Mouse (Mus musculus) liver, adult 2 months (tissue): Measurements from ENCODE around the gene Sgpp2.

Experiments
- CTCF ChIP-seq: fragments of 200-500 bp; IDR thresholded peaks from 2 replicates; pipeline ENCODE4 v1.5.1; 2011; ENCODE audit warnings: low read depth, low read length, control low read depth
- POLR2A ChIP-seq: fragments of 200-500 bp; IDR thresholded peaks from 2 replicates; pipeline ENCODE4 v1.6.1; 2011; ENCODE audit warnings: low read length, control low read depth; ENCODE audit not compliant: insufficient read depth; ENCODE audit errors: extremely low read depth

DNA sequence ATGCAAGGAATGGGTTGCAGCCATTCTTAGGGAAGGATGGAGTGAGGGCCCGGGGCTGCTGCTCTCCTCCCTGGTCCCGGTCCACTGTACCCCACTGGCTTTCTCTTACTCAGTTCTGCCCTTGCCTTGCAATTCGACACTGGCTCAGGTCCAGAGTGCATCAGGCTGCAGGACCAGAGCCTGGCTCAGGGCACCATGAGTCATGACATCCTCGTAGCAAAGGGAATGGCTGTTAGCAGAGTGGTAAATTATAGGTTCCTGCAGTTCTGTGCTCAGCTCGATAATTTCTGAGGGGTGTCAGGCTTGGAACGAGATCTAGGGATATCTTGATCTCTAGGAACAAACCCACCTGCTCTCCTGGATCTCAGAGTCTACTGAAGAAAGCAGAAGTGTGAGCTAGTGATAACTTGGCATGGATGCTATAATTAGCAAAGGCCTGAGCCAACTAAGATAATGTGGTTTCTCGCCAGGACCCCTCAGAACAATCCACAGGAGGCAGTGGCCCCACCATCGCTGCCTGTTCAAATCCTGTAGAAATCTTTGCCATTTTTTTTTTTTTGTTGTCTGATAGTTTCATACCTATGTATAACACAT, 86.3 kb downstream of the Sgpp2 start:
- no peak for TF ChIP-seq CTCF
- no peak for TF ChIP-seq POLR2A
